Mouse (Mus musculus) stomach, postnatal 0 days (tissue): ENCODE data around the gene Terf2ip. TPM values are rescaled to one million over a fixed set of nuclear protein-coding genes. Genes with fewer than 3 reads are reported as not detected.

Experiments
- ATAC-seq: fragments of 200-750 bp; cut with Nextera tagmentation; 2 replicates; pipeline ENCODE4 v1.8.0; 2017; ENCODE audit not compliant: low FRiP score, low TSS enrichment
- DNase-seq: peaks from one replicate; pipeline ENCODE4 v3.0.0-alpha.2; 2016; ENCODE audit warnings: low spot score
- H3K27ac ChIP-seq: fragments of 300-500 bp; sonication (generic); replicated peaks from 2 replicates; pipeline ENCODE4 v1.5.1; 2014; ENCODE audit warnings: mild to moderate bottlenecking, control low read depth
- H3K27me3 ChIP-seq: fragments of 300-500 bp; sonication (generic); 2 replicates; pipeline ENCODE4 v1.6.1; 2014; ENCODE audit warnings: low read length; ENCODE audit not compliant: control insufficient read depth, insufficient read depth
- H3K36me3 ChIP-seq: fragments of 300-500 bp; sonication (generic); 2 replicates; pipeline ENCODE4 v1.6.1; 2014; ENCODE audit warnings: low read length, mixed read lengths; ENCODE audit not compliant: control insufficient read depth, insufficient read depth
- H3K4me1 ChIP-seq: fragments of 300-500 bp; sonication (generic); replicated peaks from 2 replicates; pipeline ENCODE4 v1.6.1; 2014; ENCODE audit warnings: antibody characterized with exemption; ENCODE audit not compliant: control insufficient read depth, insufficient read depth
- H3K4me2 ChIP-seq: fragments of 300-500 bp; sonication (generic); replicated peaks from 2 replicates; pipeline ENCODE4 v1.6.1; 2014; ENCODE audit warnings: low read depth, mild to moderate bottlenecking, control low read depth, moderate library complexity
- H3K4me3 ChIP-seq: fragments of 300-500 bp; sonication (generic); 2 replicates; pipeline ENCODE4 v1.5.1; 2014; ENCODE audit warnings: low read depth, low read length, control low read depth
- H3K9ac ChIP-seq: fragments of 300-500 bp; sonication (generic); 2 replicates; pipeline ENCODE4 v1.6.1; 2014; ENCODE audit warnings: mild to moderate bottlenecking, low read length, control low read depth, mixed read lengths
- H3K9me3 ChIP-seq: fragments of 300-500 bp; sonication (generic); 2 replicates; pipeline ENCODE4 v1.6.1; 2016; ENCODE audit warnings: low read length; ENCODE audit not compliant: control insufficient read depth
- CTCF ChIP-seq: IDR thresholded peaks from 2 replicates; pipeline ENCODE4 v1.5.1; 2016; ENCODE audit warnings: antibody characterized with exemption, low read depth, mild to moderate bottlenecking, moderate library complexity
- EP300 ChIP-seq: optimal IDR thresholded peaks from 2 replicates; pipeline ENCODE3; 2016; ENCODE audit warnings: antibody characterized with exemption
- WGBS: fragments of 180-500 bp; shearing (Covaris S2); extraction: QIAGEN DNeasy Blood & Tissue Kit; methylation state at CpG from one replicate; pipeline ENCODE4 v1.1.7; 2014; 5-methylcytosine and 5-hydroxymethylcytosine counted together
- polyA plus RNA-seq: library from polyadenylated mRNA; unstranded; fragments of >200 nt; fragmentation: Nextera tagmentation; extraction: Ambion mirVana; gene quantifications from 2 replicates; pipeline ENCODE4 v1.2.1, GENCODE M21; 2015

Gene Terf2ip
- polyA plus RNA-seq, 1 experiment from 2014 or later = 10.2 TPM

DNA sequence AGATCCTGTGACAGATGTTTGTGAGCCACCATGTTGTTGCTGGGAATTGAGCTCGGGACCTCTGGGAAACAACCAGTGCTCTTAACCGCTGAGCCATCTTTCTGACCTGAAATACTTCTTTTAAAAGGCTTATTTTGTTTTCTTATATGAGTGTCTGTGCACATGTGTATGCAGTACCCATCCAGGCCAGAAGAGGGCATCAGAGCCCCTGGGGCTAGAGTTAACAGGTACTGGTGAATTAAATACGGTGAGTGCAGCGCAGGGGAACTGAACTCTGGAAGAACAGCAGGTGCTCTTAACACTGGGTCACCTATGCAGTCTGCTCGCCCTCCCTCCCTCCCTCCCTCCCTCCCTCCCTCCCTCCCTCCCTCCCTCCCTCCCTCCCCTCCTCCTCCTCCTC, 34.0 kb downstream of the Terf2ip start:
- Histone ChIP-seq H3K36me3 (no peaks in the 10 kb centered on the region), H3K9me3 (no peaks in the 10 kb centered on the region), H3K27ac (no peak overlapping the region), H3K4me1 (no peaks in the 10 kb centered on the region), H3K4me3 (no peak overlapping the region), H3K27me3 (no peaks in the 10 kb centered on the region), H3K4me2 (no peak overlapping the region), H3K9ac (no peak overlapping the region)
- 84% methylated on average over 5 of the region's 5 CpGs for WGBS
- no peak for DNase-seq
- ATAC-seq = no peak
- TF ChIP-seq CTCF (peak; percentile 43), EP300 (no peak)

DNA sequence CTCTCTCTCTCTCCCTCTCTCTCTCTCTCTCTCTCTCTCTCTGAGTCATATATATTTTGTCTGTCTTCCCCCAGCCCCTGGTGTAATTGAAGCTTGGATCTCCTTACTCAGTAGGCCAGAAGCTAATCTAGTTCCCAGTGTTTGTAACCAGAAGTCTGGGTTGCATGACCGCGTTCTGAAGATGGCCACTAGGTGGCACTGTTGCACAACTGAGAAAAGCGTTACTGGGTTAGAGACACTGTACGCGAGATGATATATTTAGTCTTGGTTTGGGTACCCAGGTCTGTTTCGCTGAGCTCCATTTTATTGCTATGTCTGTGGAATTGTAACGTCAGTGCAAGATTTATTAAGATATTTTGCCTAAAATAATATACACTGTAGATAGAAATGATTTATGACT, 34.7 kb downstream of the Terf2ip start:
- TF ChIP-seq EP300 = no peak
- TF ChIP-seq CTCF = peak; percentile 95
- ATAC-seq = peak; percentile 51; the same call in 1 of the 2 replicates
- no peak overlapping the region for H3K27ac ChIP-seq
- H3K27me3 ChIP-seq = no peaks in the 10 kb centered on the region
- no peak overlapping the region for H3K4me2 ChIP-seq
- no peaks in the 10 kb centered on the region for H3K9me3 ChIP-seq
- H3K4me3 ChIP-seq = no peak overlapping the region
- WGBS = 4% methylated on average over 7 of the region's 7 CpGs
- no peaks in the 10 kb centered on the region for H3K4me1 ChIP-seq
- no peaks in the 10 kb centered on the region for H3K36me3 ChIP-seq
- no peak overlapping the region for H3K9ac ChIP-seq
- peak; percentile 77 for DNase-seq

- 79% methylated on average over 6 of the region's 6 CpGs for WGBS
- Histone ChIP-seq H3K9me3 (no peaks in the 10 kb centered on the region), H3K36me3 (no peaks in the 10 kb centered on the region), H3K4me1 (no peaks in the 10 kb centered on the region), H3K9ac (no peak overlapping the region), H3K4me2 (no peak overlapping the region), H3K27ac (no peak overlapping the region), H3K27me3 (no peaks in the 10 kb centered on the region), H3K4me3 (no peak overlapping the region)
- ATAC-seq (no peak), DNase-seq (no peak)
- TF ChIP-seq EP300 = no peak
- 0 out of 2 replicates have a peak, but pooled peaks have one; percentile 11 for TF ChIP-seq CTCF
These were observed 37.1 kb downstream of the Terf2ip start for GRCm38 (mm10) chr8:112048293-112048692.

- Histone ChIP-seq H3K4me3 (no peak overlapping the region), H3K4me2 (no peak overlapping the region), H3K36me3 (no peaks in the 10 kb centered on the region), H3K27me3 (no peaks in the 10 kb centered on the region), H3K4me1 (no peaks in the 10 kb centered on the region), H3K9ac (no peak overlapping the region), H3K27ac (no peak overlapping the region), H3K9me3 (no peaks in the 10 kb centered on the region)
- TF ChIP-seq CTCF = no peak; the same call in 1 of the 2 replicates
- TF ChIP-seq EP300 = no peak
- no peak for ATAC-seq
- no peak for DNase-seq
- 76% methylated on average over 6 of the region's 6 CpGs for WGBS
These were observed 38.8 kb downstream of the Terf2ip start for GRCm38 (mm10) chr8:112049984-112050383.

- H3K27me3 ChIP-seq = no peaks in the 10 kb centered on the region
- H3K4me2 ChIP-seq = no peak overlapping the region
- no peaks in the 10 kb centered on the region for H3K9me3 ChIP-seq
- WGBS = 80% methylated on average over 9 of the region's 9 CpGs
- no peak overlapping the region for H3K4me3 ChIP-seq
- H3K27ac ChIP-seq = no peak overlapping the region
- ATAC-seq (no peak), DNase-seq (no peak)
- TF ChIP-seq EP300 = no peak
- TF ChIP-seq CTCF = peak; percentile 12; the same call in 1 of the 2 replicates
- H3K9ac ChIP-seq = no peak overlapping the region
- no peaks in the 10 kb centered on the region for H3K4me1 ChIP-seq
- no peaks in the 10 kb centered on the region for H3K36me3 ChIP-seq
These were observed 40.3 kb downstream of the Terf2ip start for GRCm38 (mm10) chr8:112051537-112051936.

DNA sequence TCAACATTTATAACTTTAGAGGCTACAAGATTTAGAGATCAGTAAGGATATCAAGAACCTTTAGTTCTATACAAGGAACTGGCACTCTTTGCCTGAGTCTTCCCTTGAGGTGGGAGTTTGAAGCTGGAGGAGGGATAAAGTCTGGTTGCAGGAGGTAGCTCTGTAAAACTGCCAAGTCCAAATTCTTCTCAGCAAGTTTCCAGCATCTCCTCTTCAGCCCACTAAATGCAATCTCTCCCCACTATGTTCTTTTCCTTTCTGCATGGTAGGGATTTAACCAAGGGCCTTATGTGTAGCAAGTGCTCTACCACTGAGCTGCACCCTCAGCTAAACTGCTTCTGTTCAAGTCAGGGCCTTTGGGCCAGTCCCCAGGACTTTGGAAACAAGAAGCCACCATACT, 43.3 kb downstream of the Terf2ip start:
- DNase-seq = no peak
- Histone ChIP-seq H3K27me3 (no peaks in the 10 kb centered on the region), H3K27ac (no peak overlapping the region), H3K4me3 (no peak overlapping the region), H3K36me3 (no peaks in the 10 kb centered on the region), H3K9ac (no peak overlapping the region), H3K4me2 (no peak overlapping the region), H3K4me1 (no peaks in the 10 kb centered on the region), H3K9me3 (no peaks in the 10 kb centered on the region)
- ATAC-seq = no peak
- no peak for TF ChIP-seq EP300
- no peak for TF ChIP-seq CTCF
